Mouse (Mus musculus) left cerebral cortex, postnatal 36 days (tissue): Measurements from ENCODE around the gene Ggct. TPM values are rescaled to one million over a fixed set of nuclear protein-coding genes. Genes with fewer than 3 reads are reported as not detected.
A peak's percentile ranks its signal among the peaks of the same experiment; 100 is the strongest.

Source experiments
- DNase-seq, 2 experiments: peaks; one replicate each; pipeline ENCODE4 v3.0.0; 2021 to 2022; ENCODE audit warnings: low spot score in 2 of 2, mixed read lengths in 1 of 2
- intact Hi-C: fragments of 180-260 bp; cut with DNase I; formaldehyde crosslinking; loops from one replicate; pipeline ENCODE4 v1.15.1; 2025
- total RNA-seq, 2 experiments: library from RNA; stranded (reverse); gene quantifications; 2 replicates each; pipeline ENCODE4 v1.2.3; 2021

Gene Ggct
- total RNA-seq, 2 experiments from 2014 or later = 24.0 to 25.0 TPM

DNA sequence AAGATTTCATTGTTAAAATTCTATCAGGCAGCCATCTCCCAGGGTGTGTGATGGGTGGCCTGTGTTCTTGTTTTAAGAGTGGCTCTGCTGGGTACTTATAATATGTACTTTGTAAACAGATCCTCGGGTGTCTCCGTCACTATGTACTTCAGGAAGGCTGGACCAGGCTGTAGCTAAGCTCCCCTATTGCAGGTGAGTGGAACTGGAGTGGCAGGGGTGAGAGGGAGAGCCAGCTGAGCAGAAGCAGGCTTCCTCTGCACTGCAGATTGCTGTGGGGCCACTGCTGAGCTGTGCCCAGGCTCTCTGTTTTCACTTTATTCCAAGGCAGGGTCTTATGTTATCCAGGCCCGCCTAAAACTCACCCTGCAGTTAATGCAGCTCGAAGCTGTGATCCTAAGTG, 9.7 kb upstream of the Ggct start:
- intact Hi-C loops = no loop called here
- DNase-seq = no peak

DNA sequence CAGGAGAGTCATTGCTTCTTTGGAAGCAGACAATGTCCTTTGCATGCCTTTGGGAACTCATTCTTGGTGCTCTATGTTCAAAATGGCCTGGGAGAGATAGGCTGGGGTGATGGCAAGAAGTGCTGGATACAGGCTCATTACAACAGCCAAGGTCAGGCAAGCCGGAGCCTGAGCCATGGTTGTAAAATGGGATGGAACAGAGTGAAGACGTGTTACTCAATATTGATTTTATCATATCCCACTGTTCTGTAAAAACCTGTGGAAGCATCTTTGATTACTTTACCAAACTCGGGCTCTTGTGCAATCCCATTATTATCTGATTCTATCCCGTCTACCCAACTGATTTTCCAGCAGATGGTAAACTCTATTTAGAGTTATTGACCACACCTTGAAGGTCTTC, 8.6 kb upstream of the Ggct start:
- intact Hi-C loops = no loop called here
- DNase-seq = no peak

DNA sequence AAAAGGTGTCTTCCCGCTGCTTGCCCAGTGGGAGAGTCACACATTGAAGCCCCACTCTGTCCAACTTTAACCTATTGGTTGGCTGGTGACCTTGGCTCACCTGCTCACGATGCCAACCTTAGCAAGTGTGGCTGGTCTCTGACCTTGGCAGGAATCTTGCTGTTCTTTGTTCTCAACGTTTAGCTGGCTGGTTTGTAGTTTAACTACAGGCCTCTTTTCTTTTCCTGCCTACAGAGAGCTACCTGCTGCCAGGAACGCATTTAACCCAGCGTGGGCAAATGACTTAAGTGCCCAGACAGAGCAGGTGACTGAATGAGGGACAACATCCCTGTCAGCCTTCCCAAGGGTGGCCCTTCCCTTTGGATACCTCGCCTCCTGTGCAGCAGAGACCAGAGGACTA, 5.0 kb upstream of the Ggct start:
- intact Hi-C loops = no loop called here
- DNase-seq = no peak

DNA sequence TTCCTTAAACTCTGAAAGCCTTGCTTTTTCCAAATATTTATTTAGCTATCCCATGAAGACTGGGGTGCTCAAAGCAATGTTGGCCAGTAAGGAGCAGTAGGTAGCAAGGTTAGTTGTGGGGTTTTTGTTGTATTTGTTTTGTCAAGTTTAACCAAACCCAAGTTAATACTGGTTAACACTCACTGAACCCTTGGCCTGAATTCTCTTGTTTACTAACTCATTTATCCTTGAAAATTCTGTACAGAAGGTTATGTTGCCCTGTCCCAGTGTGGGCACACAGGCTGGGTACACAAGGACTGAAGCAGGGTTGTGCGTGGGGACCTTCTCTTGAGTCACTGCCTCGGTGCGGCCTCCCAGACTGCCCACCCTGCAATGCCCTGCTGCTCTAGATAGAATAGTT, 3.6 kb upstream of the Ggct start:
- intact Hi-C loops = no loop called here
- DNase-seq = no peak

DNA sequence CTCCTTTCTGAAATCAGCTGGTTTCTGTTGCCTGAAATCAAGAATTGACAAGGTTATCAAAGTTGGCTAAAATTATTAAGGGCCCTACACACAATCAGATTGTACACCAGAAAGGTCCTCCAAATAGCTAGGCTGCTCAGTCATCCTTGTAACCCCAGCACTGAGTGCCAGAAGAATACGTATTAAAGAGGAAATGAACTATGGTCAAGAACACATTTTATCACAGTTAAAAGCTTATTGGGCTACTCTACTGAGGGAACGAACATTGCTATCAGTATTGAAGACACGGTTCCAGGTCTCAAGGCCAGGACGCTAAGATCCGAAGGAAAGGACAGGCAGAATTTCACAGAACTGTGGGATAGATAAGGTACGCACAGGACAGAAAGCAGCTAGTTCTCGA, 609 bp downstream of the Ggct start:
- intact Hi-C loops = loop anchor here (5.0 kb wide), 1 partner anchor 175 kb away; the partner anchor contains the start of gene Znrf2
- no peak for DNase-seq

DNA sequence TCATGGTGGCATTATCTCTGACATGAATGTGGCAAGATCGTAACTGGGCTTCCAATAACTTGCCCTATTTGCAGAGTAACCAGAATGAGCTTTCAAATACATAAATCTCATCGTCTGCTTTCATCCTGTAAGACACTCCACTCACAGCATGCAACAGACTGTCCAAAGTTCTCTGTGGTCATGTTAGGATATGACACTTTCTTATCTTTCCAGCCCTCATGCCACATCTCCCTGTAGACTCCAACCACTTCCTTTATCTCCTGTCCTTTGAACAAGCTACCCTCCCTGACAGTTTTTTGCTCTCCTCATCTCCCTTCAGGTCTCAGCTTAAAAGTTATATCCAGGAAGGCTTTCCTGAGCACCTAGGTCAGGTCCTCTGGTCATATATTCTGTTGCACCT, 1.6 kb downstream of the Ggct start:
- intact Hi-C loops = loop anchor here (5.0 kb wide), 1 partner anchor 174 kb away; the partner anchor contains the start of gene Znrf2
- DNase-seq = no peak

DNA sequence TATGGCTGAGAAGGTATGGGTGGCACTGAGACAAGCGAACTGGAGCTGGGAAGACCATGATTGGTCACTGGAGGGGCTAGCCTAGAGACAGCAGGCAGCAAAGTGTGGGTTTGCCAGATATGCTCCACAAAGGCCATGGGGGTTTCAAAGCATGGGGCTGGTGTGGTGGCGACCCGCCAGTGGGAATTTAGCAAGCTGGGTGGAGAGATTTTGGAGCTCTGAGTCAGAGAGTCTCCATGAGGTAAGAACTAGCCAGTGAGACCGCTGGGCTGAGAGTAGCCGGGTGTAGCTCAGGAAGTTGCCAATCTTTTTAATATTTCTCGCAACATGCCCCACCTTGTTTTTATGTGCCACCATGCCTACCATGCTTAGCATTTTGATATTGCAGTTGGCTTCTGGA, 4.6 kb downstream of the Ggct start:
- DNase-seq = no peak
- intact Hi-C loops = no loop called here

DNA sequence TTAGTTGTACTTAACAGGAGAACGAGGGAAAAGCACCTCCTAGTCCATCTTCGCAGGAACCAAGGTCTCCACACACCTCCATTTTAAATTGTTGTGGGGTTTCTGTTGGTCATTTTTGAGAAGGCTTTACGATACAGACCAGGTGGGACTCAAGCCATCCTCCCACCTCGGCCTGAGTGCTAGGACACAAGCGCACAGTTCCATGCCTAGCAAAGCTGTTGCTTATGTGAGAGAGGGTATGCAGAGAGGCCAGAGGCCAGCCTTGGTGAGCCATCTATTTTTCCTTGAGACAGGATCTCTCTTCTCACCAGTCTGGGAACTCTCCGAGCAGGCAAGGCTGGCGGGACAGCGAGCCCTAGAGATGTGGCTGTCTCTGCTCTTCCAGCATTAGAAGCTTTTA, 8.7 kb downstream of the Ggct start:
- intact Hi-C loops = no loop called here
- no peak for DNase-seq

DNA sequence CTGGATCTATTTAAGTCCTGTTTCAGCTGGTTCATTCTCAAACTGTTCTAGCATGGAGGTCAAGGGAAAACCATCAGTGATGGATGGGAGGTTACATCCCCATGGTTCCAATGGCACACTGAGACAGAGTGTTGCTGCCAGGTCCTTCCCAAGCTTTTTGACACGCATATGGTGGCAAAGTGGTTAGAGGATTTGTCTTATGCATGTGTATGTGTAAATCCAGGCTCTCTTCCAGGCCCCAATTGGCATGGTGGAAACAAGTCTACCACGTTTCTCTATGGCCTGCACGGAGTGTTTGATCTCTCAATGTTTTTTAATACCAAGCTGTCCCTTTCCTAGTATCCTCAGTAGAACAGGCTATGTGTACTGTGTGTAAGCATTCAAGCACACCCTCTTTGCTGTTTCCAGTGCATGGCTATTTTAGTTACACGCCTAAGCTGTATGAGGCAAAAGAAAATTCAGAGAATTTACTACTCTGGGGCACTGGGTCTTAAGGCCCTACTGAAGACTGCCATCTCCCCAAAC, 9.2 kb downstream of the Ggct start:
- intact Hi-C loops = no loop called here

DNA sequence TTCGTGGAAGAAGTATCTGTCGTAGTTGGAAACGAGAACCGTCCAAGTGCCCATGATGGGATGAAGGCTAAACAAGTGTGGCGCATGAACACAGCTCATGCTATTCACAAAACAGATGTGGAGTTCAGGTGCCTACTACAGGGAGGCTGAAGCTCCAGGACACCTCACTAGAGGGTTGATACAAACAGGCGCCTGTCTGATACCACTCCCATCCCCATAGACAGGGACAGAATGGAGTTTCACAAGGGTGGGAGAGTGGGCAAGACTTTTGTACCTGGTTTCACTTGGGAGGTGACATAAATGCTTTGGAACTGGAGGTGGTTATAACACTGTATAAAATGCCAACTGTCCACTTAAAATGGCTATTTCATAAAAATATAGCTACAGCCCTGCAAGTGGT, 13.3 kb downstream of the Ggct start:
- intact Hi-C loops = no loop called here
- no peak for DNase-seq

More for the DNA sequence above, 9.2 kb downstream of the Ggct start:
- DNase-seq = no peak

DNA sequence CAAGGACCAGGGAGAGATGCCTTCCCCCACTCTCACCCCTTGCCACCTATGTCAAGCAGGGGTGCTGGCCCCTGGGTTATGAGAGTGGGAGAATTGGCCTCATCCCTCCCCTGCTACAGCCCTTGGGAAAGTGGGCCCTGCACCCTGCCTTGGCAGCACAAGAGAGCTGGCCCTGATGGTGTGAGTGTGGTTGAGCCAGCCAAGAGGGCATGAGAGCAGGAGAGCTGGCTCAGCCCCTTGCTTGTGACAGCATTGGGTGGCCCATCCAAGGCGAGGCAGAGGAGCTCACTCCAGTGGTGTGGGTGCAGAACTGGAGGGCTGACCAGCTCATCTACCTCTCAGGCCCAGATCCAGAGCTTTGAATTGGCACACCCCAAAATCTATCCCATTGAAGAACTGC, 17.1 kb downstream of the Ggct start:
- intact Hi-C loops = no loop called here
- DNase-seq = no peak

DNA sequence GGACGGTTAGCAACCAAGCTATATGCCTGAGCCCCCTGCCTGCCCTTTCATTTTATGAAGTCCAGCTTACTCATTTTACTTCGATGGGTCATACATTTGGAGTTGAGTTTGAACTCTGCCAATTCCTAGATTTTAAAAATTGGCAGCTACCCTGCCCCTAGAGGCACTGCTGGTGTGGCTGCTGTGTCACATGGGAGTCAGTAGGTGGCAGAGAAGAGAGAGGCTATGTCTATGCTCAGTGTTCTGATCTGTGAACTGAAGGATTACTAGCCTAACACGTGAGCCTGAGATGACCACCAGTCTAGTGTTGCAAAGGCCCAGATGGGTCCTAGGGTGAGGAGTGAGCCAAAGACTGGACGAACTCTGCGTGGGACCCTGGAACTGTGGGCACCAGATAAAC, 18.2 kb downstream of the Ggct start:
- intact Hi-C loops = loop anchor here (5.0 kb wide), 1 partner anchor 157 kb away; the partner anchor contains the start of gene Znrf2
- DNase-seq = no peak

DNA sequence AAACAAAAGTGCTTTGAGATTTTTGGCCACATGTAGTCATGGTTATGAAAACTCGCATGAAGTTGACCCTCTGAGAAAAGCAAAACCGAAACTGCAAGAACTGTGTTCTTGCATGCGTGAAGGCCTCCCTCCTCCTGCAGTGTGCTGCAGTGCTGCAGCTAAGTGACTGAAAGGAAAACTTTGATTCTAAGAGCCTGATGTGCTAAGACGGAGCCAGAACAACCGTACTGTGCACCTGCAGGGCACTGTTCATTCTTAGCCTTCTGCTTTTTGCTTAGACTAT, 19.9 kb downstream of the Ggct start:
- intact Hi-C loops = loop anchor here (5.0 kb wide), 1 partner anchor 156 kb away; the partner anchor contains the start of gene Znrf2
- DNase-seq = no peak

DNA sequence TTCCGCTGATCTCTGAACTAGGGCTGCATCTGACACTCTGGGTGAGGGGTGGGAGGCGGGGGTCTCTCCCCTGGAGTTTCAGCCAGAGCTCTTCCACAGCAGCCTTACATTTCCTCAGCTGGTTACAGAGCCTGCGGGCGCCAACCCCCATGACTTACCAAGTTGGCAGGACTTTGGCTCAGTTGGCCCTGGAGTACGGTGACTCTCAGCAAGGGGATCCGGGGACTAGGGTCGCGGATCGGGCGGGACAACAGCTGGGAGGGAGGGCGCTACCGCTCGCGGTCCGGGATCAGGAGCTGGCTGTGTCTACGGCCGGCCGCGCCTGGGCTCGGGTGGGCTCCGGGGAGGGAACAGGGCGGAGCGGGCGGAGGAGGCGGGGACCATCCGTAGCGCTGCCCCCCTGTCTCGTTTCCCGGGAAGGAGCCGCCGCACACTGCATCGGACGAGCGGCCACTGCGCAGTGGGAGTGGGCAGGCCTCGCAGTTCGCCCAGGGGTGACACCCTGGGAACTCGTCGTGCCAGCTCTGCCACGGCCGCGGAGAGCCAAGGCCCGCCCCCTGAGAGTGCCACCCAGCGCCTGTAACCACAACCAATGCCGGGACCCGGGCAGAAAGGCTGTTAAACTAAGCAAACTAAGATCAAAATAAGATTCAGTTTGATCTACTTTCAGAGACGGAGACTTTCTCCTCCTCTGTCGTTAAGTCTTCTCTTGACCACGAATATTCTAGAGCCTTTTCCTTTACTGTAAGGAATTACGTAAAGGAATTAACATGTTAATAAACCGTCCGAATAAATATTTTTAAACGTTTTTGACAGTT, 20.4 kb downstream of the Ggct start, which contains the start of gene Nod1:
Gene Nod1, minus strand, starts transcription at position 502 of the 818 bp plus-strand sequence.
- intact Hi-C loops = loop anchor here (5.0 kb wide), 1 partner anchor 155 kb away; the partner anchor contains the start of gene Znrf2
- peak; percentile 42 to 59 for DNase-seq

DNA sequence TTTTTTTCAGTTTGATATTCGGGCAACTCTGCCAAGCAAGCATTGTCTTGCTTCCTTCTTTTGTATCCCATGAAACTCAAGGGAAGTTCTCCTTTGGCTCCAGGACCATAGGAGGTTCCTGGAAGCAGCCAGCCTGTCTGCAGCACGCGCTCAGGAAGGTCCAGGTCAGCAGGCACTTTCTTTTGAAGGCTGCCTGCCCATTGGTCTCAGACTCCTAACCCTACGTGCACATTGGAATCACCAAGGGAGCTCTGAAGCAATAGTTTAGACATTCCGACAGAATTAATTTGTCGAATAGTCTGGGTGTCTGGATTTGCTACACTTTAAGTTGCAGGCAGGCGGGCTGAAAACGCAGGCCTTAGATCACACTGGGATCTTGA, 21.0 kb downstream of the Ggct start:
- DNase-seq = no peak
- intact Hi-C loops = loop anchor here (5.0 kb wide), 1 partner anchor 154 kb away; the partner anchor contains the start of gene Znrf2

DNA sequence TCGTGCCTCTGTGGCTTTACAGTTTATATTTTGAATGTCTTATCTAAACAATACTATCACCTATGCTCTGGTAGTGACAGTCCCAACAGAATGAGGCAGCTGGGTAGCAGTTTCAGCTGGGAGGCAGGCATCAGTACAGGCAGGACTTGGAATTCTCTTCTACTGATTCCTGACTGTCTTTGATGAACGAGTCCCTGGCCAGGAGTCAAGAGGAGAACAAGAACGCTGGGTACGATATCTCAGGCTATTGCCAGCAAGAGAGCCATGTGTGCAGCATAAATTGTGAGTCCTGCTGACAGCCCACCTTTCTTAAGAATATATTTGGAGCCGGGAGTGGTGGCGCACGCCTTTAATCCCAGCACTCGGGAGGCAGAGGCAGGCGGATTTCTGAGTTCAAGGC, 22.2 kb downstream of the Ggct start:
- no peak for DNase-seq
- intact Hi-C loops = loop anchor here (5.0 kb wide), 1 partner anchor 153 kb away; the partner anchor contains the start of gene Znrf2

DNA sequence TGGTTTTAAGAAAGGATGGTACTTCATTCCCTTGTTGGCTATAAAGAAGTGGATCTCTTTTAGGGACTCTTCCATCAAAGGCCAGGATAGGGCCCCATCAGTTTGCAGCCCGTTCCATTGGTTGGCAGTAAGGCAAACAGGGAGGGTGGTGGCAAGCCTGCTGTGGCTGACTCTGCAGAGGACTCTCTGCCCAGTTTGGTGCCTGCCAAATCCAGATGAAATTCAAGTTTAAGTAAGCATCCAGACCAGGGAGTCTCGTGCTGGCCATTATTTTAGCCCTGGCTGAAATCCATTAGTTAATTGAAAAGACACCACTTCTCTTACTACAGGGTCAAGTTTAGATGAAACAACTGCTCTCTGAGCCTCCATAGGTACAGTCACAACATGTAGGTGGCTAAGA, 22.9 kb downstream of the Ggct start:
- no peak for DNase-seq
- intact Hi-C loops = loop anchor here (5.0 kb wide), 1 partner anchor 152 kb away; the partner anchor contains the start of gene Znrf2

DNA sequence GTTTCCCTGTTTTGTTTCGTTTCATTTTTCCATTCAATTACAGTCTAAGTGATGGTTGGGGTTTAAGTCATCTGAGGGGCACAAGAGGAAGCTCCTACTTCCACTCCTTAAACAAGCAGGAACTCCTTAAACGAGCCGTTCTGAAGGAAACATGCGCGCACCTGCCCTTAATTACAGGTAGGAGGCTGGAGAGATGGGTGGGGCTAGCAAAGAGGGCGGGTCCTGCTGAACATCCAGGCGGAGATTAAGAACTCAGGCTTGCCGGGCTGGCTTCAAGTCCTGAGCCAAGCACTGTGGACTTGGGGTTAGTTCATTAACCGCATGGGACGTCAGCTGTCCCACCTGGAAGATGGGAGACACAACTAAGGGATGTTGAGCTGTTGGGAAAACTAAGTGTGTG, 25.2 kb downstream of the Ggct start:
- no peak for DNase-seq
- intact Hi-C loops = no loop called here

DNA sequence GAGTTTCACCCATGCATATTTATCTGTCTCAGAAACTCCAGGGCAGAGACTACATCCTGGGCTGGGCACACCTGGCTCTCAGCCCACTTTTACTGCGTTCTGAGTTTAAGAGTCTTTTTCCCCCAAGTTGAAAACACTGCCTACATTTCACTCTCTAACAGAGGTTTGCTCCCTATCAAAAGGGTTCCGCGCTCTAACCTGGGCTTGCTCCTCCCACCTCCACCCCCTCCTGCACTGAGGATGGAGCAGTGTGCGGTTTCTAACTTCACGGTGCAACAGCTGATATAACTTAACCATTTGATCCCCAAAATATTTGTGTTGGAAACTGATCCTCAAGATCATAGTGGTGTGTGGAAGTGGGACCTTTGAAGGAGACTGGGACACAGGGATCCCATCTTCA, 27.5 kb downstream of the Ggct start:
- intact Hi-C loops = no loop called here
- no peak for DNase-seq

DNA sequence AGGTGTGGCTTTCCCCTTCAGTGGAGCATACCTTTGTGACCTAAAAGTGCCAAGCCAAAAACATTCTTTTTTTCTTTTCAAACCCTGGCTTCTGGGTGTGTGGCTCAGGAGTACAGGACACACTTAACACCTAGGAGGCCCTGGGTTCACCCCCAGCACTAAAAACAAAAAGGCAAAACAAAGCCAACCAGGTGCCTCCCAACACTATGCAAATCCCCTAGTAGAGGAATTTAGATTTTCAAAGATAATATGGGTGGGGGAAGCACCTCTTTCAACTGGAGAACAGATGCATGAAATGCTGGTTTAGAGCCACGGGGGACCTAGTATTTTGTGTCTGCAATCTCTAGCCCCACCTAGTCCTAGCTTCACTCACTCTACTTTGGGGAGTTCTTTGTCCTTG, 28.0 kb downstream of the Ggct start:
- no peak for DNase-seq
- intact Hi-C loops = no loop called here

DNA sequence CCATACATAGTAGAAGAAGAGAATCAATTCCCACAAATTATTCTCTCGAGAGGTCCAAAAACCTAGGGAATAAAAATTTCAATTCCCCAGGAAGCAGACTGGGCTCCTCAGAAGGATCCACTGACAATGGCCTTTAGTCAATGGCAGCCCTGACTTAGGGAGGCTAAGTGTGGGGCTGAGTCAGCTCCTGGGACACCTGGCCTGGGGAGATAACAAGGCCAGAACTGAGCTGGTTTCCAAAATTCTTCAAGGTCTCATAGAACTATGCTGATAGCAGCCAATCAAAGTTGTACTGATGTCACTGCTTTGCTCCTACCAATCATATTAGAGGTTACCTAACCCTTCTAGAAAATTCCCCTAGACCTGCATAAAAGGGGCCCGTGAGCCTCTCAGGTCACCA, 29.2 kb downstream of the Ggct start:
- intact Hi-C loops = no loop called here

More for the DNA sequence above, 29.2 kb downstream of the Ggct start:
- no peak for DNase-seq
